Mouse (Mus musculus) regulatory T cell (primary cell): ENCODE data around the gene Focad.
"Not testable (repeated sequence)": the region's sequence is repeated elsewhere in the genome, so short reads cannot be mapped to it uniquely, and the experiment has no call there.

ENCODE experiments used
- in situ Hi-C: fragments of 300-600 bp; cut with MboI, MseI; formaldehyde crosslinking; loops from one replicate; pipeline ENCODE4 v1.15.1; 2025; ENCODE audit warnings: high pct_unique_total_duplicates

Gene Focad

GRCm38 (mm10) chr4:88390036-88390435 is 295.6 kb downstream of the Focad start:
- in situ Hi-C loops: no loop called here

GRCm38 (mm10) chr4:88390596-88390995 is 296.2 kb downstream of the Focad start:
- in situ Hi-C loops: not testable (repeated sequence)

GRCm38 (mm10) chr4:88395717-88396116 is 301.3 kb downstream of the Focad start:
- in situ Hi-C loops: no loop called here

- in situ Hi-C loops: no loop called here
These were observed 302.6 kb downstream of the Focad start for GRCm38 (mm10) chr4:88396995-88397521.

- in situ Hi-C loops: loop anchor here (10.0 kb wide), 1 partner anchor 1866 kb away; no protein-coding TSS in a partner anchor
These were observed 306.0 kb downstream of the Focad start for GRCm38 (mm10) chr4:88400302-88400991.

GRCm38 (mm10) chr4:88400992-88401313 is 306.5 kb downstream of the Focad start:
- in situ Hi-C loops: loop anchor here (10.0 kb wide), 1 partner anchor 1866 kb away; no protein-coding TSS in a partner anchor

GRCm38 (mm10) chr4:88402884-88403283 is 308.5 kb downstream of the Focad start:
- in situ Hi-C loops: loop anchor here (10.0 kb wide), 1 partner anchor 1868 kb away; no protein-coding TSS in a partner anchor

GRCm38 (mm10) chr4:88406887-88407696 is 312.7 kb downstream of the Focad start:
- in situ Hi-C loops: loop anchor here (10.0 kb wide), 1 partner anchor 1872 kb away; no protein-coding TSS in a partner anchor

- in situ Hi-C loops: loop anchor here (10.0 kb wide), 1 partner anchor 1874 kb away; no protein-coding TSS in a partner anchor
These were observed 314.9 kb downstream of the Focad start for GRCm38 (mm10) chr4:88409279-88409678.

GRCm38 (mm10) chr4:88412331-88412730 is 317.9 kb downstream of the Focad start:
- in situ Hi-C loops: no loop called here

GRCm38 (mm10) chr4:88415017-88415416 is 320.6 kb downstream of the Focad start:
- in situ Hi-C loops: no loop called here

- in situ Hi-C loops: no loop called here
These were observed 324.9 kb downstream of the Focad start for GRCm38 (mm10) chr4:88419378-88419777.

GRCm38 (mm10) chr4:88424563-88424962 is 330.1 kb downstream of the Focad start:
- in situ Hi-C loops: no loop called here

- in situ Hi-C loops: loop anchor here (5.0 kb wide), 1 partner anchor 95 kb away; the partner anchor contains the start of gene Ifnb1
These were observed 333.3 kb downstream of the Focad start for GRCm38 (mm10) chr4:88427630-88428239.

GRCm38 (mm10) chr4:88432412-88433024 is 338.1 kb downstream of the Focad start:
- in situ Hi-C loops: no loop called here

GRCm38 (mm10) chr4:88436593-88437165 is 342.2 kb downstream of the Focad start:
- in situ Hi-C loops: no loop called here

GRCm38 (mm10) chr4:88437166-88437565 is 342.7 kb downstream of the Focad start:
- in situ Hi-C loops: no loop called here

GRCm38 (mm10) chr4:88437917-88438316 is 343.5 kb downstream of the Focad start:
- in situ Hi-C loops: no loop called here

GRCm38 (mm10) chr4:88438326-88438989 is 344.0 kb downstream of the Focad start, which contains the start of gene Hacd4:
Gene Hacd4, minus strand, starts transcription at chr4:88438928.
- in situ Hi-C loops: no loop called here

- in situ Hi-C loops: no loop called here
These were observed 344.5 kb downstream of the Focad start for GRCm38 (mm10) chr4:88438990-88439329.
